Mouse (Mus musculus) urinary bladder, postnatal 10 days (tissue): ENCODE data around the gene Bola3.

Source experiments
- DNase-seq: peaks from one replicate; pipeline ENCODE4 v3.0.0; 2022; ENCODE audit warnings: low spot score

The Bola3 gene

DNA sequence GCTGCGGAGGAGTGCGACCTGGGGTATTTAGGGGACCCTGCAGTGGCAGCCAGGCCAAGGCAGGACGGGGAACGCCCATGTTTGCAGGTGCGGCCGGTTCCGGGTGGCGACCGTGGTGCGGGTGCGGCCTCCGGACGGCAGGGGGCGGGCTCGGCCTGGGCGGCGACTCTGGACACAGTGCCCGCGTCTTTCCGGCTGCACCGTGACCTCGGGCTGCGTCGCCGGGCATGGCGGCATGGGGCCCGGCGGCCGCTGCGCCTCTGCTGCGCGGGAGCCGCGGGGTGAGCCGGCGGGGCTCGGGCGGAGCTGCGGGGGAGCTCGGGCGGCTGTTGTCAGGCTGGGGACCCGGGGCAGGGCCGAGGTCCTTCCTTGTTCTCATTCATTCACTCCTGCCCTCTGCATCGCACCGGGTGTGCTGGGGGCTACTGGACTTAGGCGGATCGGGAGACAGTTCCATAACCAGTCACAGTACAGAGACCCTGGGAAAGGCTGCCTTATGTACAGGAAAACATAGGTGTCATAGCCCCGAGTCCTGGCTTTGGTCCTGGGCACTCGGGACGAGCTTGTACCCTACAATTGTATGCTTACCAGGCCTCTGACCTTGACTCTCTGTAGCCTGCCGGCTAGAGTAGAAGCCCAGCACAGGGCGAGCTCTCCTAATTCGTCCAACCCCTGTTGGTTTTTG is 469 bp downstream of the Bola3 start:
- peak; percentile 73 for DNase-seq

DNA sequence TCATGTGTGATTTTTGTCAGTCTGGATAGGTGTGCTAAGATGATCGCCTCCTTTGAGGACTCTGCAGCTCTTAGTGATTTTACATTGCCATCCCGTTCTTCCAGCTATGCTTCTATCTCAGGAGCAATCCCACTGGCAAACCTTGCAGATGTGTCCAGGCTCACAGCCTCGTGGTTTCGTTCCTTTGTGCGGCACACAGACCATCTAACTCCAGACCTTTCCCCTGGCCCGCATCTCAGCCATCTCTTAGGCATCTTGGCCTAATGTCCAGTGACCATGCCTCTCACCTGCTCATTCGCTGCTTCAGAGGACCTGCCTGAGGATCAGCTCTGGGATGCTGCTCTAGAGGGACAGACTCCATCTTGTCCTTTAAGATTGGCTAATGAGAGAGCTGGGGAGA is 1.2 kb downstream of the Bola3 start:
- DNase-seq, result no peak

DNA sequence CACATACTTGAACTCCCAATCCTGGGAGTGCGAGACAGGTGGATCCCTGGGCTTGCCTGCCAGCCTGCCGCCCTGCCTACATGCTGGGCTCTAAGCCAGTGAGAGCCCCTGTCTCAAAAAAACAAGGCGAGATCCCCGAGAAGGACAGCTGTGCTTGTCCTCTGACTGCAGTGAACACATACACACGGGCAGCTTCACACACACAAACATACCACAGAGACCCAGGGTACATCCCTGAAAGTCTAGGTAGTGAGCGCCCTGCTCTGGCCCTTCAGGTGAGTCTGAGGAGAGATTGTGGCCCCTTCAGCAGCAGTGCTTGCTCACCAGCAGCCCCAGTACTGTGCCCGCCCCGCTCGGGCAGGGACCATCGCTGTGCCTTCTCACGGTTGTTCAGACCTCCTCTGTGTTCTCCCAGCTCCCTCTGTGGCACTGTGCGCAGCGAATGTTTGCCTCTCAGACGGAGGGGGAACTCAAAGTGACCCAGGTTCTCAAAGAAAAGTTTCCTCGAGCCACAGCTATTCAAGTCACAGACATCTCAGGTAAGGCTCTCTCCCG is 2.0 kb downstream of the Bola3 start:
- no peak for DNase-seq

DNA sequence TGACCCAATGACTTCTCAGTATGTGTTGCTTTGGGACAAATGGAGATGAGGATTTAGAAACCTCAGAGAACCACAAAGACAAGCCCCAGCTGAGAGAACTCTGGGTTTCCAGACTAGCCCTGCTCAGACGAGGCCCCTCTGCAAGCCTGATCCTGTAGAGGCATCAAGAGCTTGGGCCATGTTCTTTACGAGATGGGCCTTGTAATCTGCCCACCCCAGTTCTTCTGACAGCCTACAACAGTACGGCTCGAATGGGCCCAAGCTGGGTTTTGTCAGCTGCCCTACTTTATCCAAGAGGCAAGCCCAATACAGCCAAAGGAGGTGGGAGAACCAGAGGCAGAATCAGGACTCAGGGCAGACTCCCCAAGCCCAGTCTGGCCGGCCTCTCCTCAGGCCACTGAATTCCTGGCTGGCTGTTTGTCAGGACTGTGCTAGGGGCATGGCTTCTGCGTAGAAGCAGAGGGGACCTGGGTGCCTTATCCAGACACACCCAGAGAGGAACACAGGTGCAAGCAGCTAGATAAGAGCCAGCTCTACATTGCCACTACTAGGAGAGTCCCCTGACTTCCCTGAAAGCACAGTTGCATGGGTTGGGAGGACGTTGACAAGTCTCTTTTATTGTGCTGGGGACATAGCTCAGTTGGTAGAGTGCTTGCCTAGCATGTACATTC is 2.7 kb downstream of the Bola3 start:
- no peak for DNase-seq

DNA sequence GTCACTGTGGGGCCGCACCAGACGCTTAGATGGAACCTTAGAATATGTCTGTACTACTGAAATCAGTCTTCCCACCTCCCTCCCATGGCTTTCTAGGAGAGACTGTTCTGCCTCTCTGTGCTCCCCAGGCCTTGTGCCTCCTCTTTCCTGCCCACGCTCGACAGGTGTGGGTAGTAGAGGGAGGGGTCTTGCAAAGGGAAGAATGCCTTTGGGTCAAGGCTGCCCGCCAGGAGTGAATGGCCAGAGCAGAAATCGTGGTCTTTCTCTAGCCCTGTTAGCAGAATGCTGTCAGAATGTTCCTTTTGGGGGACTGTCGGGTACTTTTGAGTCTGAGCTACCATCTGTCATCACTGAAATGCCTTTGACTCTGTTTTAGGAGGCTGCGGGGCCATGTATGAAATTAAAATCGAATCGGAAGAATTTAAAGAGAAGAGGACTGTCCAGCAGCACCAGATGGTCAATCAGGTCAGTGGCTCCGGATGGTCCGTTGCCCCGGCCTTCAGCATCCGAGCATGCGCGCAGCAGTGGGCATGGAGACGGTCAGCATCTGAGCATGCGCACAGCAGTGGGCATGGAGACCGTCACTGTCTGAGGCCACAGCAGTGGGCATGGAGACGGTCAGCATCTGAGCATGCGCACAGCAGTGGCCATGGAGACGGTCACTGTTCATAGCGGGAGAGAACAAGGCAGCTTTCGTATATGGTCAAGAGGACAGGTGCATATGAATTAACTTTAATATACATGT is 3.9 kb downstream of the Bola3 start:
- DNase-seq, result no peak

DNA sequence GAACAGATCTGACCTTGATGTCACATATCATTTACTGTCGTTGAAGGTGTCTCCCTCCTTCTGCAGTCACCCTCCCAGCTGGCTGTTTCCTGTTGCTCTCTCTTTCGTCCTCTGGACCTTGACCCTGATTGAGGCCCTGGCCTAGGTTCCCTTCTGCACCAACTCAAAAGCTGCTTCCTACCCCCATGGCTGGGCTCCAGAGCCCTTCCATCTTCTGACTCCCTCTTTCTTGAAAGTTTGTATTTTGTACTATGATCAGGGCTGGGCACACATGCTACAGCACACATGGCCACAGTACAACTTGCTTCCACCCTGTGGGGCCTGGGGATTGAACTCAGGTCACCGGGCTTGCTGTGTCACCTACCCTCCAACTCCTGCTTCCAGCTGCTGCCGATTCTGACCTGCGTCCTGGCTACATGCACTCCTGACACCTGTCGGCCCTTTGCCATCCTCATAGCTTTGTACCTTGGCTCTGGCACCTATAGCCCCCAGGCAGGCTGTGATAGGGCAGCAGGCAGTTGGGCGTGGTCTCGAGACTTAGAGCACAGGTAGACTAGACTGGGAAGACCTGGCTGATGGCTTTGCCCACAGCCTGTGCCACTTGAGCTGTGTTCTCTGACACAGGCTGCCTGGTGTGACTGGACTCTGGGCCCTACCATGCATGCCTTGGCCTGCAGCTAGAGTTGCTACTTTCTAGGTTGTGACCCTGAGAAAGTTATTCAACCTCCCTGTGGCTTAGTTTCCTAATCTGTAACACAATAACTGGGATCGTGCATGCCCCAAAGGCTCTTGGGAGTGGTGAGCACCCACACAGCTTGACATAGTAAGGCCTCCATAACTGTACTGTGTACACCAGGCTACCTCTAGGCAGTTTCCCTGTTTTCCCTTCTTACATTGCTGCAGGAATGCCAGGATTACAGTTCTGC is 6.2 kb downstream of the Bola3 start:
- DNase-seq, result no peak

DNA sequence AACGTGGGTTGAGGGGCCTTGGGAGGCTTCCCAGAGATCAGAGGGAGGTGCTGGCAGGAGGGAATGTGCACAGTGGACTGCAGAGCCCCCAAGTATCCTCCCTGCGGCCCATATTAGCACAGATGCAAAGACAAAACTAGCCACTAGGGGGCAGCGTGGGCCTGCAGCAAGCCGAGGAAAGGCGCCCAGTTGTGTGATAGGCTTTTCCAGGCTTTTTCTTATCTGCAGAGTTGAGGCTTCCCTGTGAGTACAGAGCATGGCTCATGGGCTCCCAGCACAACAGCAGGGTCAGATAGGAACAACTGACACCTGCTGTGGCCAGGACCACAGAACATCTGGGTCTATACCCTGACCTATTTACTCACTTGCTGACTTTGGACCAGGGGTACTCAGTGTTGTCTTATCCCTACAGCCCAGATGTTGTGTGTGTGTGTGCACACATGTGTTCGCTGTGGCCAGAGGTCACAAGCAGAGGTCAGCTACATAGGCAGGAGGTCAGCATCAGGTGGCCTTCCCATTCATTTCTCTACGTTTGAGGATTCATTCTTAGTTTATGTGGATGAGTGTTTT is 7.7 kb downstream of the Bola3 start:
- DNase-seq, result peak; percentile 46

DNA sequence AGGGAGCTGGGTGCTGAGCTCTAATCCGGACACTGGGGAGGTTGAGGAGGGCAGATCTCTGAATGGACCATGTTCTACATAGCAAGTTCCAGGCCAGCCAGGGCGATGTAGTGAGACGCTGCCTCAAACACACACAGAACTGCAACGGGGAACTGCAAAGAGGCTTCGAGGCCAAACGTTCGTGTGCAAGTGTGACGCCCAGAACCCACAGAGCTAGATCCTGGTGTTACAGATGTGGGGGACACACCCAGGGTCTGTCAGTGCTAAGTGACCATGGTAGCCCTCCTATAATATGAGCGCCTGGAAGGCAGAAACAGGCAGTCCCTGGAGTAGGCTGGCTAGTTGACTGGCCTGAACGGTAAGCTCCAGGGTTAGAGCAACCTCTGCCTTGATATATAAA is 8.5 kb downstream of the Bola3 start:
- no peak for DNase-seq

DNA sequence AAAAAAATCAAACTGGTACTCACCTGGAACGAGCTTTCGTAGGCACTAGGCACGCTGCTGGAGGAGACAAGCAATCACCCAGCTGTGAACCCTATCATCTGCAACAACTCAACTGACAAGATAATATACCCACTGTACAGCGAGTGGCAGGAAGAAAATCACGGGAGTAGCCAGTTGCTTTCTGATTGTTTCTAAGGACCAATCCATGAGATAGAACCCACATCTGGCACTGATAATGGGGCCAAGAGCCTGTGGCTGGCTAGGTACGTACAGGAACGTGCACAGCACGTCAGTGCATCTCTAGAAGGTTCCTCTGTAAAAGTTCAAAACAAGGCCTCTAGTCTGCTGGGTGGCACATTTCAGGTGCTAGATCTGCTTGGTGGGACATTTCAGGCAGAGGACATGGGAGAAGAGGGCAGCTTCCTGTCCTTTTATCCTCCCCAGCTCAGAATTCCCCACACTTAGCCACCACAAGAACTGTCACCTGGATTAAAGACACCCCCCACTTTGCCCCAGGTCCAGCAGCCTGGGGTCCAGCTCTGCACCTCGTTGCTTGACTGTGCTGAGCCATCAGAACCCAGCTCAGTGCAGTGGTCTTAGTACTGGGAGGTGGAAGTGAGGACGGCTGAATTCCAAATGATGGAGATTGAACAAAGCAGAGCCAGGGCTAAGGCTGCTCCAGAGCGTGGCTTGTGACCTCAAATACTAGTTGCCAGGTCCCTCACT is 12.7 kb downstream of the Bola3 start:
- DNase-seq, result no peak

DNA sequence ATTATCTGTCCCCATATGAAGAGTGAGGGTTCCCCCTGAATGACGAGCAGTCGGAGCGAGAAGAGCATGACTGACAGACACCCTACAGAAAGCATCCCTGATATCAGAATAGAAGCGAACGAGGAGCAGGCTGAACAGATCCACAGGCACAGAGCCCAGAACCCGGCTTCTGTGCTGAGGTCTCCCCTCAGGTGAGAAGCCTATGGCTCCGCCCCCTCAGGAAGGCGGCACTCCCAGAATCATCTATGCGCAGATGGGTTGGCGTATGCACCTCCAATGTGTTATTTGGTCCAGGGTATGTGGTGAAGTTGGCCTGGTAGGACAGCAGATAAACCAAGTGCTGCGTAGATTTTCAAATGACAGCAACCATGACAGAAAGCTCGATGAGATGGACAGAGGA is 14.1 kb downstream of the Bola3 start:
- DNase-seq, result no peak

DNA sequence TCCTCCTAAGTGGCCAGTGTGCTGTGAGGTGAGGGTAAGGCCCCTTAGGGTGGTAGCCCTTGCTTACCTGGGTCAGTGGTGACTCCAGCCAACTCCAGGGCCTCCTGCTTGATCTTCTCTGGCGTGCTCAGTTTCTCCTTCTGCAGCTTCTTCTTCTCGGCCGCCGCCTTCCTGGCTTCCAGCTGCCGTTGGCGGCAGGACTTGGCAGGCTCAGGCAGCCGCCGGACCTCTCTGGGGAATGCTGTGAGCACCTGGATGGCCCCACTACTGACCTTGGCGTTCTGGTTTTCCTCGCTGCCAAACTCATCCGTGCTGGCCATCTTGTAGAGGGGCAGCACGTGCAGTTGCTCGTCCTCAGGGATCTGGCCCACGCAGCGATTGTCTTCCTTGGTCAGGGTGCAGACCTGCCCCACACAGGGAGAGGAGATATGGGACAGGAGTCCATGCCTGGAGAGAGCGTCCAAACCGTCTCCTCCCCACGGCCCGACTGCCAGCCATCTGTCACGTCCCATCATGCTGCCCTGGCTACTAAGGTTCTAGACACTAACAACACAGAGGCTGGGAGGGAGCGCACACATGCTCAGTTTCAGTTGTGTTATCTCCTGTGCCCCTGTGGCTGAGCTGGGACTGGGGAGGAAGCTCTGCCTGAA is 21.5 kb downstream of the Bola3 start:
- no peak for DNase-seq

DNA sequence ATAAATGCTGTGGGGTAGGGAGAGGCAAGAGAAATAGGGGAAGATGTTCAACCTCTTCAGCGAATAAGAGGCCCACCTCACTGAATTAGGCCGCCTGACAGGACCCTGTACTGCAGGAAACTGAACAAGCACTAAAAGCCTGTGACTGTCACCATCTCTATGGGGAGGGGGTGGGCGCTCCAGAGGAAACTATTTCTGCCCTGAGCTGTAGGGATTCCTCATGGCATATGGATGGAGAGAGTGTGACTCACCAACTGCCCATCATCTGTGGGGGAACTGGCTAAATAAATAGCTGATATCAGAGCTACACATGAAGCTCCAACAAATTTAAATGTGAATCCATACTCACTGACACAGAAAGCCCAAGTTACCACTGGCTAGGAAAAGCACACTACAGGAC is 22.4 kb downstream of the Bola3 start:
- DNase-seq, result no peak

DNA sequence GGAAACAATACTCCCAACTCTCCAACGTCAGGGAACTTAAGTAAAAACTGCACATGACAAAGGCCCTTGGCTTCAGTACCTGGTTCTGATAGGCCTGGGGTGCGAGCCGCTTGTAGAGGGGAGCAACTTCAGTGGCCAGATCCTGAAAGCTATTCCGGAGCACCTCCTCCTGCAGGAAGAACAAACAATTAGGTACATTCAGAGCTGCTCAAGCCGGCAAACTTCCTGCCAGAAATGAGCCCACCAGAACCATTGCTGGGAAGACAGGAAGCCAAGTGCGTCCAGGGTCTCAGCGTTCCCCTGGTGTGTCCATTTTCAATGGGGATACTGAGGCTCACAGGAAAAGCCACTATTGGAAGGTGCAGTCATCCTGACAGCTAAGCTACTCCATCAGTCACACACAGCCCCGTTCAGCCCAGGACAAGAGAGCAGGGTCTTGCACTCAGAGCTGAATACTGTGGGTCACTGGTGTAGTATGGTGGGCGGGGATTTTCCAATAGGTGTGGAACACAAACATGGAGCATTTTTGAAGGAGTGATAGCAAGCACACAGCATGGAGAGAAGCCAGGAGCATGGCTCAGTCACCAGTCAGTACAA is 24.9 kb downstream of the Bola3 start:
- DNase-seq, result no peak

DNA sequence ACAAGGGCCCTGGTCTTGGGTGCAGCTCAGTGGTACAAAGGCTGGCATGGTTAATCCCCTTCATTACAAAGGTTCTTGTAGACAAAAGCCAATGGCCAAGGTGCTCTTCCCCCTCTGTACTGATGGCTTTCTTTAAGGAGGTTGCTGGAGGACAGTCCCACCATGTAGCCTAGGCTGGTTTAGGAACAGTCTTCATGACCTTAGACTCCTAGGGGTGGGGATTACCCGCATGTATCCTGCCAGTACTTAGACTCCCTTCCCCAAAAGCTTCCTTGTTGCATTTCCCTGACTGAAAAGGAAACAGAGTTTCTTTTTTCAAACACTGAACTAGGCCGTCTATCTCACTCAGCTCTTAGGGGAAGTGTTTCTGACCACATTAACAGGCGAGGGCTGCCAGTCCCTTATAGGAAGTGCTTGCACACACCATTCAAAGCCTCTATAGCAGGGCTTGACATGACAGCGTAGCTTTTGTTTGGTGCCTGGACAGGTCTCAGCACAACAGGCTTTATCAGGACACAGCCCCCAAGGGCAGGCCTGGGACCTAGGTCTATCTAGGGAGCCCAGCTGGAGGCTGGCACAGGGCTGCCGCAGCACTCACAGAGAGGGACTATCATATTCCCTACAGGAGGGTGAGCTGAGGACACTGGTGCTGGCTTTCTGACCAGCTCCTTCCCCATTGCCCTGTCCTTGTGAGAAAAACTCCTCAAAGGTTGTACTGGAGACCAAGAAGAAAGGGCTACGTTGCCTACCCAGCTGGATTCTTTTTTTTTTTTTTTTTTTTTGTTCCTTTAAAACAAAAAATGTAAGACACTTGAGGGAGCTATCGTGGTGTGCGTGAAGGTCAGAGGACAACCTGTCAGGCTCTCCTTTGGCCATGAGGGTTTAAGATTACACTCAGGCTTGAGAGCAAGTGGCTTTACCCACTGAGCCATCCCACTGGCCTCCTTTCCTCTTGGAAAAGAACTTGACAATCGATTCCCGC is 32.9 kb downstream of the Bola3 start:
- no peak for DNase-seq

DNA sequence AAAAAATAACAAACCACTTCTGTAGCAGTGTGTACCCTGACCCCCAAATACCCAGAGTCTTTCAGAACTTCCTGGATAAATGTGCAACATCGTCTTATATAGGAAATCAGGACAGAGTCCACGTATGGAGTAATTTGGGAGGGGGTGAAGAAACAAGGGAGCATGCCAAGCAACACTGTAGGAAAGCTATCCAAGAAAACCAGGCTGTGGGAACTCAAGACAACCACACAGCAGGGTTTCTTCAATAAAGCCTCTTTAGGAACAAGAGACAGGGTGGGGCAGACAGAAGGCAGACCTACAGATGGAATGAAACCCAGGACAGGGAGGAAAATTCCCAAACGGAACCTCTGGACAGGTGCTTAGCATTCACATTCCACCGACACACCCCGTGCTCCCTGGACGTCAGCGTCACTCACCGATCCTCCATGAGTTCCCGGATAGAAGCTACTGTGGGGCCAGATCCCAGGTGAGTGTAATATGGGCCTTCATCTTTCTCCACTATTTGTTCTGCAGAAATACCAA is 36.7 kb downstream of the Bola3 start:
- DNase-seq, result no peak

DNA sequence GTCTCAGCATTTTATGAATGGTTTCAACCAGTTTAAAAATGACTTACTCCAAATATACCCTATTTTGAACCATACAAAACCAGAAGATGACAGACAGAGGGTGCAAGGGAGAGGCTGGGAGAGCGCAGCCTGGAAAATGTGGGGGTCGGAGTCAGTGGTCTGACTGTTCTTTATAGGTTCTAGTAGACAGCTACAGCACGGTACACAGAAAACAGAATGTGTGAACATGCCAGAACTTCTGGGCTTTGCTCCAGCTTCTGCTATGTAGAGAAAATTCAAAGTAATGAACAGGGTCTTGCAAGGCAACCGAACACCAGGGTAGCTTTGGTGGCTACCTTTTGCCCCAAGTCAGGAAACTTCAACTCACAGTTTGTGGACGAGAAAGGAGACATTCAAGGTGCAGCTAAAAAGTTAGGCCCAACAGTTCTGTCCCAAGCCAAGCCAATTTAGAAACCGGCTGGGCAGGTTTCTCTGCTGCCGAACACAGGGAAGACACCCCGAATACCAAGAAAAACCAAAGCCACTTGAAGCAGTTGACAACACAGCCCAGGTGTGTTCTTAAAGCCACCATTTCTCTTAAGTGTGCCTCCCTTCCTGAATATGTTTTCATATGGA is 43.3 kb downstream of the Bola3 start:
- no peak for DNase-seq

DNA sequence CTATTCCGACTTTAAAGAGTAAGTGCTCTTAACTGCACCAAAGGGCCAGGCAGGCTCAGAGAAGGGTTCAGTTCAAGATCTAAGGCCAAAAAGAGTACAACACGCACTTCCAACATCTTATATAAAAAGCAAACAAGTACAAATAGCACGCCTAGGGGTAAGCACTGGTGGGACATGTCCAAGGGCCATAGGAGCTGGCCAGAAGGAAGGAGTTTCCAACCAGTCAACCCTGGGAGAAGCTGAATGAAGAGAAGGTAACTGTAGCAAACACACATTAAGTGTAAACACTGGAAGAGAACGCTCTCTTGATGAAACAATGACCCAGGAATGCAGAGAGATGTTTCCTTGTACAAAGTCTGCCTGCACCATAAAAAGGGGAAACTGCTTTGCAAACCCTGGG is 45.2 kb downstream of the Bola3 start:
- no peak for DNase-seq
